Mouse (Mus musculus): ENCODE results near the gene Krtap4-16. TPM values are rescaled to one million over a fixed set of nuclear protein-coding genes. Genes with fewer than 3 reads are reported as not detected.

The Krtap4-16 gene
- not detected for polyA plus RNA-seq (2017; shearing (Covaris generic))

DNA sequence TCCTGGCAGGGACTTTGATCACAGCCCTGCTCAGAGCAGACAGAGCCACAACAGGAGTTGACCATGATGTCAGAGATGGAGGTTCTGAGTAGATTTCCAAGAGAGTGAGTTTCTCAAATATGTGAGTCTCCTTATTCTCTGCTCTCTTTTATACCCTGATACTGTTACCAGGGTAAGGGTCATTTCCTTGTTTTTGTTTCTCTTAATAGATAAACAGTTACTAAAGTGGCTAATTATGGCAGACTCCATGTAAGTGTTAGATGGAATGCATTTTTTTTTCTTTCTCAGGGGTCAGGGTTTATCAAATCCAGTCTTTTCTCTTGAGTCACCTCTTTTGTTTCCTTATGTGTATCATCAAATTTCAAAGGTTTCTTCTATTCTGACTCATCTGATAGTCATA is at the start of gene Krtap4-16:
Gene Krtap4-16, minus strand, starts transcription at position 101 of the 400 bp plus-strand sequence.

DNA sequence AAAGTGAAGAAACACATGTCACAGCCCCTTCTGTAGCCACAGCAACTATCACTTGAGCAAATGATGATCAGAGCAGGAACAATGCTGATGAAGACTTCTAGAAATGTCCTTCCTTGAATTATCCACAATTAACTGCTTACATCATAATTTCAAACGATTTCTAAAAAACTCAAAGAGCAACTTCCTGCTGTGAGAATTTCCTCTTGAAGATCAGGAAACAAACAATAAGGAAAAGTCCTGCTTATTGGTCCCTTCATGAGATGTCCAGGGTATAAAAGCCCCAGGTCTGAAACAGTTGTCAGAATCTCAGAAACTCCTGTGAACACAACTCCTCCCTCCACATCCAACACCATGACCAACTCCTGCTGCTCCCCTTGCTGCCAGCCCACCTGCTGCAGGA is 27.5 kb upstream of the Krtap4-16 start, which contains the start of gene Gm11567:
Gene Gm11567, plus strand, starts transcription at position 301 of the 400 bp plus-strand sequence.

DNA sequence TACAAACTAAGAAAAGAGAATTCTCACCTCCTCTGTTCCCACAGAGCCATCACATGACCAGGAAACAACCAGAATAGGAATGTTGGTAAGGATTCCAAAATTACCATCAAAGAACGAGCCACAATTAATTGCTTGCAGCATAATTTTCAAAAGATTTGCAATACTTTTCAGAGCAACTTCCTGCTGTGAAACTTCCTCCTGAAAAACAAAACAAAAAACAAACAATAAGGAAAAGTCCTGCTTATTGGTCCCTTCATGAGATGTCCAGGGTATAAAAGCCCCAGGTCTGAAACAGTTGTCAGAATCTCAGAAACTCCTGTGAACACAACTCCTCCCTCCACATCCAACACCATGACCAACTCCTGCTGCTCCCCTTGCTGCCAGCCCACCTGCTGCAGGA is 21.7 kb upstream of the Krtap4-16 start, which contains the start of gene Krtap9-1:
Gene Krtap9-1, plus strand, starts transcription at position 301 of the 400 bp plus-strand sequence.

DNA sequence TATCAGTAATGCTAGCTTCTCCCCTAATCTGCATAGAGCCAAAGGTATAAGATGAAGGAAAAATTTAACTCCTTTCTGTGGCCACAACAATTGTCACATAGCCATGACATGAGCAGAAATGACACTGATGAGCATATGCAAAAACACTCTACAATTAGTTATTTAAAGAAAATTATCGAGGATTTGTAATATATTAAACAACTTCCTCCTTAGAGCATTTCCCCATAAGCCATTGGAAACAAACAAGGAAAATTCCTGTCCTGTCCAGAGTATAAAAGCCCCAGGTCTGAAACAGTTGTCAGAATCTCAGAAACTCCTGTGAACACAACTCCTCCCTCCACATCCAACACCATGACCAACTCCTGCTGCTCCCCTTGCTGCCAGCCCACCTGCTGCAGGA is 12.8 kb upstream of the Krtap4-16 start, which contains the start of gene Gm11559:
Gene Gm11559, plus strand, starts transcription at position 301 of the 400 bp plus-strand sequence.

DNA sequence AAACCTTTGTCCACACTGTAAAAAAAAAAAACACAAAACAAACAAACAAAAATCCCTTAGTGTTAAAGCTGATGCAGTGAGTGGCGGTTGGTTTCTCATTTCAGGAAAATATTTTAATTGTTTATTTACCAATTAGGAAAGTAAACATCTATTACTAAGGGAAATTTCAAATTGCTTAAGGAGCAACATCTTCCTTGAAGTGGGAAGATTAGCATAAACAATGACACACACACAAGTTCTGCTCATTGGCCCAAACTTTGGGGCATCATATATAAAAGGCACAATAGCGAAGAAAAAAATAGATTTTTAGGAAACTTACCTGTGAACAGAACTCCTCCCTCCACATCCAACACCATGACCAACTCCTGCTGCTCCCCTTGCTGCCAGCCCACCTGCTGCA is 6.2 kb upstream of the Krtap4-16 start, which contains the start of gene Gm11568:
Gene Gm11568, plus strand, starts transcription at position 301 of the 400 bp plus-strand sequence.

DNA sequence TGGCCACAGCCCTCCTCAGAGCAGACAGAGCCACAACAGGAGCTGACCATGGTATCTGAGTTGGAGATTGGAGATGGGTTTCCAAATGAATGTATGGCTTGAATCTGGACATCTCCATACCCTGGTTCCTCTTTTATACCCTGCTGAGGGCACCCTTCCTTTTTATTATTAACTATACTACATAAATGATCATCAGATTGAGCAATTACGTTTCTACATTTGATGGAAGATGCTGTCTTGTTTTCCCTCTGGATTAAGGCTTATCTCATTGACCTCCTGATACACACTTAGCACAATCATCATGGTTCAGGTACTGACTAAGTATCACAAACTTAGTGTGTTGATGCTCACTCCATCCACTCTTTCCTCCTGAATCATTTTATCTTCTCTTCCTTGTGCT is 13.4 kb downstream of the Krtap4-16 start, which contains the start of gene 2300003K06Rik:
Gene 2300003K06Rik, minus strand, starts transcription at position 101 of the 400 bp plus-strand sequence.

DNA sequence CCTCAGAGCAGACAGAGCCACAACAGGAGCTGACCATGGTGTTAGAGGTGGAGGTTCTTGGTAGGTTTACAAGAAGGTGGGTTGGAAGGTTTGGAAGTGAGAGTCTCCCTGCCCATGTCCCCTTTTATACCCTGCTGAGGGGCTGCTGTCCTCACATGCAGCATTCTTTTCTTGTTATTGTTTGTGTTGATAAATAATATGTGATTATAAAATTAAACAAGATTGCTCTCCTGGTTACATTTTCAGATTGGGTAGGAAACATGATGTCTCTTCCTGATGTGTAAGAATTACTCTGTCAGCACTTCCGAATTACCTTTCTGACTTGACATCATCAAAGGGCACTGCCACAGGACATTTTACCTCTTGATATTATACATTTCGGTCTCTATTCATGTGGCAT is 35.8 kb downstream of the Krtap4-16 start, which contains the start of gene Gm11564:
Gene Gm11564, minus strand, starts transcription at position 101 of the 400 bp plus-strand sequence.

DNA sequence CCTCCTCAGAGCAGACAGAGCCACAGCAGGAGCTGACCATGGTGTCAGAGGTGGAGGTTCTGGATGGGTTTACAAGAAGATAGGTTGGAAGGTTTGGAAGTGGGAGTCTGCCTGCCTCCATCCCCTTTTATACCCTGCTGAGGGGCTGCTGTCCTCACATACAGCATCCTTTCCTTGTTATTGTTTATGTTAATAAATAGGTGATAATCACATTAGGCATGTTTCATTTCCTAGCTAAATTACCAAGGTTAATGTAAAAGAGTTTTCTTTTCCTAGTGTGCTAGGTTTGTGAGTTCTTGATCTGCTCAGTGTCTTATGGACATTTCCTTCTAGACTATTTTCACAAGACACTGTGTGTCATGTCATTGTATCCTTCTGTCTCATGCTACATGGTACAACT is 41.6 kb downstream of the Krtap4-16 start, which contains the start of gene Krtap4-13:
Gene Krtap4-13, minus strand, starts transcription at position 101 of the 400 bp plus-strand sequence.

DNA sequence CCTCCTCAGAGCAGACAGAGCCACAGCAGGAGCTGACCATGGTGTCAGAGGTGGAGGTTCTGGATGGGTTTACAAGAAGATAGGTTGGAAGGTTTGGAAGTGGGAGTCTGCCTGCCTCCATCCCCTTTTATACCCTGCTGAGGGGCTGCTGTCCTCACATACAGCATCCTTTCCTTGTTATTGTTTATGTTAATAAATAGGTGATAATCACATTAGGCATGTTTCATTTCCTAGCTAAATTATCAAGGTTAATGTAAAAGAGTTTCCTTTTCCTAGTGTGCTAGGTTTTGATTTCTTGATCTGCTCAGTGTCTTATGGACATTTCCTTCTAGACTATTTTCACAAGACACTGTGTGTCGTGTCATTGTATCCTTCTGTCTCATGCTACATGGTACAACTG is 47.1 kb downstream of the Krtap4-16 start, which contains the start of gene Gm11554:
Gene Gm11554, minus strand, starts transcription at position 101 of the 400 bp plus-strand sequence.

Other genes starting within 250 kb of the Krtap4-16 start
- not detected for gene Gm11938, start 248.3 kb downstream of the Krtap4-16 start, polyA plus RNA-seq (2017; shearing (Covaris generic))
- not detected for gene Gm11937, start 241.4 kb downstream of the Krtap4-16 start, polyA plus RNA-seq (2017; shearing (Covaris generic))
- gene Krtap2-4, start 236.8 kb downstream of the Krtap4-16 start, polyA plus RNA-seq (2017; shearing (Covaris generic)) = not detected
- gene Gm11562, start 231.2 kb downstream of the Krtap4-16 start, polyA plus RNA-seq (2017; shearing (Covaris generic)) = not detected
- not detected for gene Krtap4-1, start 223.4 kb downstream of the Krtap4-16 start, polyA plus RNA-seq (2017; shearing (Covaris generic))
- gene Krtap4-2, start 216.5 kb downstream of the Krtap4-16 start, polyA plus RNA-seq (2017; shearing (Covaris generic)) = not detected
- gene Krtap4-7, start 207.5 kb downstream of the Krtap4-16 start, polyA plus RNA-seq (2017; shearing (Covaris generic)) = not detected
- not detected for gene Gm11555, start 201.4 kb downstream of the Krtap4-16 start, polyA plus RNA-seq (2017; shearing (Covaris generic))
- gene Gm11563, start 192.6 kb downstream of the Krtap4-16 start, polyA plus RNA-seq (2017; shearing (Covaris generic)) = not detected
- not detected for gene Krtap4-6, start 185.6 kb downstream of the Krtap4-16 start, polyA plus RNA-seq (2017; shearing (Covaris generic))
- not detected for gene Gm14190, start 160.9 kb downstream of the Krtap4-16 start, polyA plus RNA-seq (2017; shearing (Covaris generic))
- not detected for gene Gm14180, start 117.3 kb downstream of the Krtap4-16 start, polyA plus RNA-seq (2017; shearing (Covaris generic))
- not detected for gene Gm11595, start 78.7 kb downstream of the Krtap4-16 start, polyA plus RNA-seq (2017; shearing (Covaris generic))
- not detected for gene Krtap4-8, start 70.9 kb downstream of the Krtap4-16 start, polyA plus RNA-seq (2017; shearing (Covaris generic))
- not detected for gene Krtap4-9, start 66.4 kb downstream of the Krtap4-16 start, polyA plus RNA-seq (2017; shearing (Covaris generic))
- not detected for gene Gm11596, start 58.1 kb downstream of the Krtap4-16 start, polyA plus RNA-seq (2017; shearing (Covaris generic))
- not detected for gene Gm11569, start 52.7 kb downstream of the Krtap4-16 start, polyA plus RNA-seq (2017; shearing (Covaris generic))
- not detected for gene Gm11554, start 47.2 kb downstream of the Krtap4-16 start, polyA plus RNA-seq (2017; shearing (Covaris generic))
- gene Krtap4-13, start 41.7 kb downstream of the Krtap4-16 start, polyA plus RNA-seq (2017; shearing (Covaris generic)) = not detected
- gene Gm11564, start 35.9 kb downstream of the Krtap4-16 start, polyA plus RNA-seq (2017; shearing (Covaris generic)) = not detected
- not detected for gene 2300003K06Rik, start 13.5 kb downstream of the Krtap4-16 start, polyA plus RNA-seq (2017; shearing (Covaris generic))
- gene Gm11568, start 6.3 kb upstream of the Krtap4-16 start, polyA plus RNA-seq (2017; shearing (Covaris generic)) = not detected
- not detected for gene Gm11559, start 12.9 kb upstream of the Krtap4-16 start, polyA plus RNA-seq (2017; shearing (Covaris generic))
- gene Krtap9-1, start 21.8 kb upstream of the Krtap4-16 start, polyA plus RNA-seq (2017; shearing (Covaris generic)) = not detected
- not detected for gene Gm11567, start 27.6 kb upstream of the Krtap4-16 start, polyA plus RNA-seq (2017; shearing (Covaris generic))
- gene Krtap31-1, start 56.3 kb upstream of the Krtap4-16 start, polyA plus RNA-seq (2017; shearing (Covaris generic)) = not detected
- gene Gm11565, start 63.1 kb upstream of the Krtap4-16 start, polyA plus RNA-seq (2017; shearing (Covaris generic)) = not detected
- gene Krtap31-2, start 84.7 kb upstream of the Krtap4-16 start, polyA plus RNA-seq (2017; shearing (Covaris generic)) = not detected
- gene Krtap9-5, start 96.9 kb upstream of the Krtap4-16 start, polyA plus RNA-seq (2017; shearing (Covaris generic)) = not detected
- not detected for gene Krtap29-1, start 127.4 kb upstream of the Krtap4-16 start, polyA plus RNA-seq (2017; shearing (Covaris generic))
- gene Krtap16-1, start 135.0 kb upstream of the Krtap4-16 start, polyA plus RNA-seq (2017; shearing (Covaris generic)) = not detected
- not detected for gene Krtap17-1, start 142.4 kb upstream of the Krtap4-16 start, polyA plus RNA-seq (2017; shearing (Covaris generic))
- not detected for gene Krt33a, start 164.6 kb upstream of the Krtap4-16 start, polyA plus RNA-seq (2017; shearing (Covaris generic))
- gene Krt33b, start 178.3 kb upstream of the Krtap4-16 start, polyA plus RNA-seq (2017; shearing (Covaris generic)) = not detected
- gene Krt34, start 189.9 kb upstream of the Krtap4-16 start, polyA plus RNA-seq (2017; shearing (Covaris generic)) = not detected
- not detected for gene Krt31, start 198.9 kb upstream of the Krtap4-16 start, polyA plus RNA-seq (2017; shearing (Covaris generic))
- gene Krt32, start 236.6 kb upstream of the Krtap4-16 start, polyA plus RNA-seq (2017; shearing (Covaris generic)) = not detected
- gene Krt35, start 244.6 kb upstream of the Krtap4-16 start, polyA plus RNA-seq (2017; shearing (Covaris generic)) = not detected